In the genomic region with DNA sequence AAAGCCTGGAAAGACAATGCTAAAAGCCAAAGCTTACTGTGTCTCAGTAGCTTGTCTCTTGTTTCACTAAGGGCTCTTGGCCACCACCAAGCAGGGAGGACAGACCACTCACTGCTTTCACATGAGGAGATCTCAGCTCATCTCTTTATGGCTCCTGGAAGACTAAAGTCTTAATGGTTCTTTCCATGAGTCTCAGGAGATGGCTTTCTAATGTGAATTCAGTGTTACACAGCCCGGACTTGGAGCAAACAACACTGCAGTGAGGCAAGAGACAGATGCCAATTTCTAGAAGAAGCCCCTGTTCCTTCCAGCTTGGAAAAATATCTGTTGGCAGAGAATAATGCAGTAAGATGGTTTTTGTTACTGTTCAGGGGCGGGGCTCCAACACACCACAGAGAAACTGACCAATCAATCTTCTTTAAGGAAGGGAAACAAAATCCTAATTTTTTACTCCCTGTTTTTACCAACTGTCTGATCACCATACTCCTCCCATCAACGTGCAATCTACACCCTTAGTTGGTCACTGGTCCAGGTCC, we compare ENCODE assay signal across 26 mouse cellular contexts.
A peak's percentile ranks its signal among the peaks of the same experiment; 100 is the strongest.
DNase-seq lines count a peak whose midpoint lies in the region; ATAC-seq and TF ChIP-seq lines count a peak whose summit lies in the region.
"Had no signal": no experiment of that assay in that cellular context is flagged by ENCODE, and none has a peak within 500 bp of the region (broad histone marks: within the 10 kb centered on the region; RNA-seq: fewer than 3 reads in every experiment).

No protein-coding gene starts in this region.

- DNase-seq in gastrocnemius, adult 2 months, result peak; percentile 18
- DNase-seq in gastrocnemius, postnatal 10 days, result no peak
- no peak for DNase-seq in limb, embryonic 10.5 days (ENCODE audit: low spot score)
- peak; percentile 16 for DNase-seq in 3T3-L1 (ENCODE audit: low read depth, low spot score)
- DNase-seq in frontal cortex, postnatal 36 days (ENCODE audit: low spot score in 2 of 2), result no peak
- DNase-seq: adrenal gland, adult 8-10 months; cerebellum, adult 8-10 months; cerebellum, postnatal 25 days; forebrain, postnatal 0 days; heart, postnatal 14 days; kidney, adult 11 months; kidney, postnatal 14 days; lung, embryonic 14.5 days; midbrain, embryonic 14.5 days; thymus, postnatal 4 days had no signal

- H3K27me3 ChIP-seq in limb, embryonic 15.5 days, result no peaks in the 10 kb centered on the region
- H3K27me3 ChIP-seq in limb, embryonic 10.5 days (ENCODE audit: low read depth, poor library complexity, severe bottlenecking), result no peaks in the 10 kb centered on the region
- H3K27me3 ChIP-seq: embryonic facial prominence, embryonic 13.5 days; hindbrain, embryonic 15.5 days; limb, embryonic 13.5 days had no signal

- no peak overlapping the region for H3K4me3 ChIP-seq in gastrocnemius, adult 2 months
- H3K4me3 ChIP-seq in limb, embryonic 15.5 days, result no peak overlapping the region
- no peak overlapping the region for H3K4me3 ChIP-seq in limb, embryonic 10.5 days
- H3K4me3 ChIP-seq in cortical plate, adult 2 months (ENCODE audit: insufficient read depth, low read length), result no peak overlapping the region
- H3K4me3 ChIP-seq: embryonic facial prominence, embryonic 13.5 days; erythroblast, embryonic 14.5 days; hindbrain, embryonic 10.5 days; hindbrain, embryonic 15.5 days; left cerebral cortex, adult 2 months; limb, embryonic 13.5 days had no signal

- H3K27ac ChIP-seq in gastrocnemius, adult 2 months, result peak overlapping the region; percentile 33; the same call in 1 of the 2 replicates
- H3K27ac ChIP-seq in limb, embryonic 15.5 days, result no peak overlapping the region; the same call in 1 of the 2 replicates
- no peak overlapping the region for H3K27ac ChIP-seq in limb, embryonic 10.5 days
- H3K27ac ChIP-seq in cortical plate, adult 2 months (ENCODE audit: insufficient read depth, low read length), result peak overlapping the region; percentile 71; the same call in 1 of the 2 replicates
- H3K27ac ChIP-seq: embryonic facial prominence, embryonic 13.5 days; hindbrain, embryonic 10.5 days; hindbrain, embryonic 15.5 days; left cerebral cortex, adult 2 months; limb, embryonic 13.5 days; liver, embryonic 14.5 days had no signal

- TF ChIP-seq CTCF in gastrocnemius, adult 2 months (IDR thresholded peaks at IDR 0.05), result no peak
- TF ChIP-seq CTCF in cortical plate, adult 2 months (IDR thresholded peaks at IDR 0.05; ENCODE audit: extremely low read depth, insufficient read depth, low read length), result no peak

- intact Hi-C loops in gastrocnemius, adult 2 months (cut with DNase I), result no loop called here

- no peak for TF ChIP-seq POLR2A in cortical plate, adult 2 months (IDR thresholded peaks at IDR 0.05; ENCODE audit: extremely low read depth, insufficient read depth, low read length)

- no peak overlapping the region for H3K9ac ChIP-seq in limb, embryonic 15.5 days
- H3K9ac ChIP-seq: embryonic facial prominence, embryonic 13.5 days; forebrain, postnatal 0 days; hindbrain, embryonic 15.5 days; limb, embryonic 13.5 days; liver, embryonic 14.5 days; lung, embryonic 14.5 days had no signal

- peak; percentile 58; the same call in 1 of the 2 replicates for ATAC-seq in limb, embryonic 15.5 days (ENCODE audit: insufficient number of reproducible peaks, low FRiP score, low TSS enrichment, low read depth)
- ATAC-seq: activated CD4-positive, CD25-positive, alpha-beta regulatory T cell, adult 4 months; forebrain, postnatal 0 days; inflammation-experienced regulatory T-cells, adult 6 months had no signal

- no peaks in the 10 kb centered on the region; the same call in 1 of the 2 replicates for H3K36me3 ChIP-seq in limb, embryonic 15.5 days
- H3K36me3 ChIP-seq in limb, embryonic 10.5 days, result 0 out of 2 replicates have a peak, but pooled peaks cover 3% of the 10 kb centered on the region
- H3K36me3 ChIP-seq: embryonic facial prominence, embryonic 13.5 days; hindbrain, embryonic 10.5 days; hindbrain, embryonic 15.5 days had no signal

- 0 out of 2 replicates have a peak, but pooled peaks cover 6% of the 10 kb centered on the region for H3K4me1 ChIP-seq in limb, embryonic 15.5 days
- peaks cover 21% of the 10 kb centered on the region for H3K4me1 ChIP-seq in limb, embryonic 10.5 days
- peaks cover 7% of the 10 kb centered on the region for H3K4me1 ChIP-seq in cortical plate, adult 2 months (ENCODE audit: control insufficient read depth, insufficient read depth, low read length)

- H3K9me3 ChIP-seq in limb, embryonic 15.5 days, result no peaks in the 10 kb centered on the region
- H3K9me3 ChIP-seq in limb, embryonic 10.5 days (replicated peaks), result no peaks in the 10 kb centered on the region
- H3K9me3 ChIP-seq: embryonic facial prominence, embryonic 13.5 days; hindbrain, embryonic 10.5 days; hindbrain, embryonic 15.5 days; limb, embryonic 13.5 days had no signal

- no peak overlapping the region for H3K4me2 ChIP-seq in limb, embryonic 15.5 days
- H3K4me2 ChIP-seq: embryonic facial prominence, embryonic 13.5 days; hindbrain, embryonic 15.5 days; limb, embryonic 13.5 days; lung, embryonic 14.5 days had no signal

- 65% methylated on average over 3 of the region's 3 CpGs for WGBS in limb, embryonic 15.5 days
- WGBS in limb, embryonic 10.5 days, result 80% methylated on average over 3 of the region's 3 CpGs

Comparison
In these comparisons a context has a peak if more than half of its experiments do, and no peak if none do; other contexts are left out.
1. DNase-seq: peak in gastrocnemius, adult 2 months (single experiment) and 3T3-L1 (single experiment); none in gastrocnemius, postnatal 10 days (single experiment), limb, embryonic 10.5 days (single experiment) and frontal cortex, postnatal 36 days (0 of 2).
2. H3K27ac ChIP-seq: peak in gastrocnemius, adult 2 months (single experiment) and cortical plate, adult 2 months (single experiment); none in limb, embryonic 15.5 days (single experiment) and limb, embryonic 10.5 days (single experiment).